Mouse (Mus musculus) cerebellum, adult 2 months (tissue): ENCODE data around the gene Pick1. TPM values are rescaled to one million over a fixed set of nuclear protein-coding genes. Genes with fewer than 3 reads are reported as not detected.
A peak's percentile ranks its signal among the peaks of the same experiment; 100 is the strongest.

Experiments
- DNase-seq, 2 experiments: peaks; one replicate each; pipeline ENCODE4 v3.0.0; 2021
- H3K27ac ChIP-seq: fragments of 200-500 bp; 2 replicates; pipeline ENCODE4 v1.5.1; 2012; ENCODE audit warnings: low read length, control low read depth, inconsistent platforms; ENCODE audit not compliant: insufficient read depth
- H3K27me3 ChIP-seq: fragments of 200-500 bp; 2 replicates; pipeline ENCODE4 v1.6.1; 2012; ENCODE audit warnings: inconsistent platforms, mild to moderate bottlenecking, low read length, moderate library complexity; ENCODE audit not compliant: control insufficient read depth, insufficient read depth
- H3K4me1 ChIP-seq: fragments of 200-500 bp; 2 replicates; pipeline ENCODE4 v1.6.1; 2011; ENCODE audit warnings: low read length; ENCODE audit not compliant: control insufficient read depth, insufficient read depth
- H3K4me3 ChIP-seq: fragments of 200-500 bp; replicated peaks from 2 replicates; pipeline ENCODE3; 2011; ENCODE audit warnings: mild to moderate bottlenecking, low read depth, low read length, control low read depth; ENCODE audit not compliant: insufficient read depth
- CTCF ChIP-seq: fragments of 200-500 bp; IDR thresholded peaks from 2 replicates; pipeline ENCODE4 v1.5.1; 2011; ENCODE audit warnings: low read depth, mild to moderate bottlenecking, control low read depth, low read length, moderate library complexity, borderline replicate concordance; ENCODE audit not compliant: insufficient read depth
- POLR2A ChIP-seq: fragments of 200-500 bp; IDR thresholded peaks from 2 replicates; pipeline ENCODE4 v1.6.1; 2011; ENCODE audit warnings: low read length, control low read depth, borderline replicate concordance; ENCODE audit not compliant: insufficient read depth
- WGBS: fragments of 180-500 bp; shearing (Covaris S2); methylation state at CpG from one replicate; pipeline ENCODE4 v1.1.7; 2018; 5-methylcytosine and 5-hydroxymethylcytosine counted together
- polyA plus RNA-seq: library from polyadenylated mRNA; depleted of rRNA; stranded (reverse); fragments of >200 nt; gene quantifications from 2 replicates; pipeline ENCODE4 v1.2.3, GENCODE M21; 2012; rRNA removed

The Pick1 gene
- polyA plus RNA-seq, result 93.1 and 95.8 TPM in 2 replicates

DNA sequence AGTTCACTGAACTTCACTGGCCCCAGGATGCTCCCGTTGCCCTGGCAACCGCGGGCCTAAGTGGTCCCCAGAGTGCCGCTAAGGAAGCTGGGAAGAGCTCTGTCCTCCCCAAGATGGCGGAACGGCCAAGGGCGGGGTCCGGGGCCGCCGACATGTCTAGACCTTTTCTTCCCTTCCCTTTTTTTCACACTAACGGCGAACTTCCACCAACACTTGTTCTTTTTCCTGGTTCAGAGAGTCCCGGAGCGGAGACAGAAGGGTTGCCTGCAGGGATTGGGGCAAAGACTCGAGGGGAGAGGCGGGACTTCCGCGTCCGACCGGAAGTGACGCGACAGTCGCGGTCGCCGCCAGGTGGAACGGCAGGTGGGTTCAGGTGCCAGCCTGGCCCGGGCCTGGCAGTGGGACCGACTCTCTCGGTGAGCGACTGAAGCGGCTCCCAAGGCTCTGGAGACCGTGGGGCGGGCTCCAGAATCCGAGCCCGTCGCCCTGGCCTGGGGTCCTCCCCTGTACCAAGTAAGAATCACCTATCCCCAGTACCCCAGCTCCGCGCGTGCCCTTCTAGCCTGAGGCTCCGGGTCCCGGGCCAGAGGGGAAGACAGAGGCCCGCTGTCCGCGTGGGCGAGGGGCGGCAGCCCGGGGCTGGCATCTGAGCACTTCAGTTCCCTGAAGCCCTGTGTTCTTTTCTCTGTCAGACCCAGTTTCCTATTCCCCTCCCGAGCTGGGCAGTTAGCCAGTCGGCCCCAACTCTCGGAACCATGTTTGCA is at the start of gene Pick1, which contains the start of gene Gm49486:
TSS of gene Pick1 (plus strand) at position 116 of the 764 bp plus-strand sequence.
TSS of gene Gm49486 (plus strand) at position 334 of the 764 bp plus-strand sequence.
- WGBS, result under 1% methylated on average over 51 of the region's 51 CpGs
- Histone ChIP-seq H3K27ac (peak within 1 kb of the TSS; percentile 85), H3K4me3 (peak within 1 kb of the TSS; percentile 88), H3K4me1 (peaks cover 3% of the 10 kb centered on the region), H3K27me3 (no peaks in the 10 kb centered on the region)
- peak; percentile 92 to 98 for DNase-seq
- TF ChIP-seq CTCF, result no peak
- TF ChIP-seq POLR2A, result peak; percentile 86

DNA sequence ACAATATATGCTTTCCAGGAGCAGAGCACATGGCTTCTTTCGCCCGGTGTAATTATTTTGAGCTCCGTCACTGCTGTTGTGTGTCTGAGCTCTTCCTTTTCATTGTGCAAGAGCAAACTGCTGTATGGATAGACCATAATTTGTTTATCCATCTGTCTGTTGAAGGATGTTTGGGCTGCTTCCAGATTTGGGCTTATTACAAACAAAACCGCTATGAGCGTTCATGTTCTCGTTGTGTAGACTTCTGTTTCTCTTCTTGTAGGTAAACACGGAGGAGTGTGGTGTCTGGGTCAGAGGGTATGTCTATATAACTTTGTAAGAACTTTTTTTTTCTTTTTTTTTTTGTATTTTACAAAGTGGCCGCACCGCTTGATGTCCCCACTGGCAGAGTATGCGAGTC is 43.8 kb upstream of the Pick1 start:
- no peaks in the 10 kb centered on the region for H3K27me3 ChIP-seq
- H3K27ac ChIP-seq, result no peak overlapping the region
- WGBS, result 79% methylated on average over 10 of the region's 10 CpGs
- TF ChIP-seq CTCF (no peak), POLR2A (no peak)
- no peak for DNase-seq
- H3K4me3 ChIP-seq, result no peak overlapping the region
- H3K4me1 ChIP-seq, result no peaks in the 10 kb centered on the region

DNA sequence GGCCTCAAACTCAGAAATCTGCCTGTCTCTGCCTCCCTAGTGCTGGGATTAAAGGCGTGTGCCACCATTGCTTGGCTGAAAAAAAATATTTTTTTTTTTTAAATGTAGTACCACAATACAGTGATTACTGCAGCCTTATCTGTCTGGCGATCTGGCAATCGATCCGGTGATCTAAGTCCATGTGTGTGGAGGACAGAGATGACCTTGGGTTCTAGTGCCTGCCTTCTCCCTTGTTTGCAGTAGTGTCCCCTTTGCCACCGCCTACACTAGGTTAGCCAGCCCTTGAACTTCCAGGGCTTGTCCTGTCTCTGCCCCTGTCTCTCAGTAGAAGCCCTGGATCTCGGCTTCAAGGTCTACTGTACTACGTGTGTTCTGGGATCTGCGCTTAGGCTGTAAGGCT is 41.2 kb upstream of the Pick1 start:
- TF ChIP-seq POLR2A (no peak), CTCF (no peak)
- Histone ChIP-seq H3K27me3 (no peaks in the 10 kb centered on the region), H3K4me1 (no peaks in the 10 kb centered on the region), H3K4me3 (no peak overlapping the region), H3K27ac (no peak overlapping the region)
- DNase-seq, result no peak
- WGBS, result 93% methylated on average over 8 of the region's 8 CpGs

DNA sequence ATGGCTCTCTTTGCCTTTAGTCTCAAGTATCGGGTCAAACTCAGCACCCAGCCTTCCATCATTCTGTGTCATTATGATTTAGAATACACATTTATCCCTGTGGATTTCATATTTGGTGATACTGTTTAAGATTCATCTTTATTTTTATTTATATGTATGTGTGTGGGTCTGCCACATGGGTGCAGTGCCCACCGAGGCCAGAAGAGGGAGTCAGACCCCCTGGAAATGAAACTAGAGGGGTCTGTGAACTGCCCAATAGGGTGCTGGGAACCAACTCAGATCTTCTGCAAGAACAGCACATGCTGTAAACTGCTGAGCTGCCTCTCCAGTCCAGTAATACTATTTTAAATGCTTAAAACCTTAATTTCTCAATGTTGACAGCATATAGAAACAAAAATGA is 37.5 kb upstream of the Pick1 start:
- Histone ChIP-seq H3K4me3 (no peak overlapping the region), H3K27ac (no peak overlapping the region), H3K27me3 (no peaks in the 10 kb centered on the region), H3K4me1 (no peaks in the 10 kb centered on the region)
- DNase-seq, result no peak
- TF ChIP-seq CTCF (no peak), POLR2A (no peak)
- 97% methylated on average over 2 of the region's 2 CpGs for WGBS

DNA sequence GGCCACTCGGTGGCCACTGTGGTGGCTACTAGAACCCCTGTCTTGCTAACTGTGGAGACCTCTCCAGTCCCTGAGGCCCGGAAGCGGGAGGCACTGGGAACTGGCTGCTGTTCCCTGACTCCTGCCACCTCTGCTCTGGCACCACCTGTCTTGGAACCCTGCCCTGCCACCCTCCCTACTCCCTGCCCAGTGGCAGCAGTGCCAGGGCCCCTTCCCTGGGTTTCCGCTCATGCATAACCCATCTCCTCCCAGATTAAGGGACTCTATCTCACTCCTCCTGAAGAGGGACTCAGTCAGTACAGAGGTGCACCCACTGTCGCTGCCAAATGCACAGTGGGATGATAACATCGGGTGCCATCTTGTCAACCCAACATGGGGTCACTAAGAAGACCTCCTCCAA is 36.5 kb upstream of the Pick1 start:
- Histone ChIP-seq H3K4me3 (no peak overlapping the region), H3K4me1 (no peaks in the 10 kb centered on the region), H3K27ac (no peak overlapping the region), H3K27me3 (no peaks in the 10 kb centered on the region)
- 43% methylated on average over 6 of the region's 6 CpGs for WGBS
- no peak for DNase-seq
- TF ChIP-seq POLR2A (no peak), CTCF (no peak)

DNA sequence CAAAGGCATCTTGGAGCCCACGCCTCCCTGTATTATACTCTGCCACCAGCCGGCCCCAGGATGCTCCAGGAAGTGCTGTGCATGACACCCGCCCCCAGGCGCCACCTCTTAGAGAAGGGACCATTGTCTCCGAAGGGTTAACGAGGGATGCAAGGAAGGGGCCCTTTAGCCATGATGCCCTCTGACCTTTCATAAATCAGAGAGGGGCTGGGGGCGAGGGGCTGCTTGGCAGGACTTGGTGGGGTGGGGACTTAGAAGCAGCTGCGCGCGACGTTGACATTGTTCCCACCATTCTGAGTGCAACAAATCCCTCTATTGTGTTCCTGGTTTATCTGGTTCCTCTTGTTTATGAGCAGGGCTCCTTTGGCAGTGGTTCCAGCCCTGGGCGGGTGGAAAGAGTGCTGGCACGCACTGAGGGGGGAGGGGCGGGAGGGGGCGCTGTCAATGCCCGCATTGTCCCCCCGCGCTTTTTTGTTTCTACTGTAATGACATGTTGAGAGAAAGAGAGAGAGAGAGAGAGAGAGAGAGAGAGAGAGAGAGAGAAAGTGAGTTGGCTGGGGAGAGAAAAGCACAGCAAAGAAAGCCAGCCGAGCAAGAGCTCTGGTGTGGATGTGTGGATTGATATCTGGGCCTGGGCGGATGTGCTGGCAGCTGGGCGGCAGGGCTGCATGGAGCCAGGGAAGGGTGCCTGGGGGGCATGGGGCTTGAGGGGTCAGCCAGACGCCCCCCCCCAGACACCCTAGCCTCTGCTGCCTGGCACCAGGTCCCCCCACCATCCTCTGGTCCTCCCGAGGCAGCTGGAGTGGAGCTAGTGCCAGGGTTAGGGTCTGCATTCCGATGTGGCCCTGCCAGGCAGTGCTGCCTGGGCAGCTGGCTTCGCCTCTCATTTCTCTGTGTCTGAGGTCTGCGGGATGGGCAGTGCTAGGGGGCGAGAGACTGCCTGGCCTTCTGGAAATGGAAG is 35.8 kb upstream of the Pick1 start:
- 6% methylated on average over 27 of the region's 27 CpGs for WGBS
- Histone ChIP-seq H3K27ac (peak overlapping the region; percentile 34; the same call in 1 of the 2 replicates), H3K4me1 (no peaks in the 10 kb centered on the region), H3K4me3 (no peak overlapping the region), H3K27me3 (no peaks in the 10 kb centered on the region)
- TF ChIP-seq POLR2A (no peak), CTCF (no peak)
- peak in 1 of 2 experiments; percentile 26 for DNase-seq

DNA sequence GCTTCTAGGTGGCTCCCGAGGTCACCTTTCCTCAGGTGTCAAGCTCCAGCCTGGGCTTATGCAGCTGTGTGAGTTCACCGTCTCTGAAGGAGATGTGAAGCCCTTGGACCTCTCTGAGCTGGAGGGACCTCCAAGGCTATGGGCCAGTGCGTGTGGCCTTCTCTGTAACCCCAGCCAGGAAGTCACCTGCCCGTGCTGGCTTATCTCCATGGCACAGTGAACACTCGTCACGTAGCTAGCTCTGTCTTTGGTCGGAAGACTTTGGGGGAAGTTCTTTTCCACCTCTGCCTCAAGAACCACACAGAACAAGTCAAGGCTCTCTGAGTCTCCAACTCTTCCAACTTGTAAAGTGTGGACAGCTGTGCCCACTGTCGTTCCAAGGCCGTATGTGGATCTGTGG is 34.9 kb upstream of the Pick1 start:
- DNase-seq, result no peak
- TF ChIP-seq CTCF, result no peak
- H3K4me1 ChIP-seq, result no peaks in the 10 kb centered on the region
- peak overlapping the region; percentile 34; the same call in 1 of the 2 replicates for H3K27ac ChIP-seq
- 65% methylated on average over 9 of the region's 9 CpGs for WGBS
- H3K27me3 ChIP-seq, result no peaks in the 10 kb centered on the region
- H3K4me3 ChIP-seq, result no peak overlapping the region
